Mouse (Mus musculus) embryonic facial prominence, embryonic 10.5 days (tissue): Measurements from ENCODE around the gene Trank1. TPM values are rescaled to one million over a fixed set of nuclear protein-coding genes. Genes with fewer than 3 reads are reported as not detected.

Experiments
- DNase-seq: peaks from one replicate; pipeline ENCODE4 v3.0.0-alpha.2; 2017; ENCODE audit warnings: low spot score
- H3K27ac ChIP-seq: fragments of 300-500 bp; sonication (generic); replicated peaks from 2 replicates; pipeline ENCODE4 v1.5.1; 2016; ENCODE audit warnings: mild to moderate bottlenecking
- H3K27me3 ChIP-seq: fragments of 300-500 bp; sonication (generic); replicated peaks from 2 replicates; pipeline ENCODE4 v1.6.1; 2016; ENCODE audit warnings: low read depth, mild to moderate bottlenecking; ENCODE audit not compliant: poor library complexity, severe bottlenecking
- H3K36me3 ChIP-seq: fragments of 300-500 bp; sonication (generic); replicated peaks from 2 replicates; pipeline ENCODE4 v1.6.1; 2016; ENCODE audit warnings: mild to moderate bottlenecking, moderate library complexity
- H3K4me1 ChIP-seq: fragments of 300-500 bp; sonication (generic); 2 replicates; pipeline ENCODE4 v1.6.1; 2016
- H3K4me3 ChIP-seq: fragments of 300-500 bp; sonication (generic); 2 replicates; pipeline ENCODE4 v1.5.1; 2016; ENCODE audit warnings: mild to moderate bottlenecking, moderate library complexity
- H3K9me3 ChIP-seq: fragments of 300-500 bp; sonication (generic); 2 replicates; pipeline ENCODE4 v1.6.1; 2016; ENCODE audit warnings: mild to moderate bottlenecking
- WGBS: fragments of 180-500 bp; shearing (Covaris S2); methylation state at CpG from one replicate; pipeline ENCODE4 v1.1.7; 2016; 5-methylcytosine and 5-hydroxymethylcytosine counted together
- polyA plus RNA-seq: library from polyadenylated mRNA; unstranded; fragments of >200 nt; fragmentation: Nextera tagmentation; extraction: Ambion mirVana; gene quantifications from 2 replicates; pipeline ENCODE4 v1.2.1, GENCODE M21; 2016

The Trank1 gene
- polyA plus RNA-seq, 1 experiment from 2014 or later, result 0.09 TPM

DNA sequence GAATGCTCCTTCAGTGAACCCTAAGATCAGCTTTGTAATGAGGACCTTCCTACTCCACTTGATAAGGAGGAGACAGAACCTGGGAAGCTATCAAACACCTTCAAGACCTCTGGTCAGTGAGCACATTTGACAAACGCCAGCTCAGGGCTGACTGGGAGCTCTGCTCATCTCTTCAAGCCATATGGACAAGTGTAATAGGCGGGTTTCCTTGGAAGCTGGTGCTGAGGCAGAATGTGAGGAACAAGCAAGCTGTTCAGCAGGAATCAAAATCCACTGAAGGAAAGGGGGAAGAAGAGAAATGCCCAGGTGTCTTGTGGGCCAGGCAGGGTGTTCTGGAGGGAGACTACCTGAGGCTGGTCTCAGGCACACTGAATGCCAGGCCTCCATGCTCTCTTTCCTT lies 110.3 kb downstream of the Trank1 start:
- no peak overlapping the region for H3K27ac ChIP-seq
- no peak for DNase-seq
- peaks cover 4% of the 10 kb centered on the region; the same call in 1 of the 2 replicates for H3K4me1 ChIP-seq
- no peaks in the 10 kb centered on the region for H3K27me3 ChIP-seq
- 80% methylated on average over 2 of the region's 2 CpGs for WGBS
- no peaks in the 10 kb centered on the region for H3K36me3 ChIP-seq
- H3K9me3 ChIP-seq, result no peaks in the 10 kb centered on the region
- no peak overlapping the region for H3K4me3 ChIP-seq

DNA sequence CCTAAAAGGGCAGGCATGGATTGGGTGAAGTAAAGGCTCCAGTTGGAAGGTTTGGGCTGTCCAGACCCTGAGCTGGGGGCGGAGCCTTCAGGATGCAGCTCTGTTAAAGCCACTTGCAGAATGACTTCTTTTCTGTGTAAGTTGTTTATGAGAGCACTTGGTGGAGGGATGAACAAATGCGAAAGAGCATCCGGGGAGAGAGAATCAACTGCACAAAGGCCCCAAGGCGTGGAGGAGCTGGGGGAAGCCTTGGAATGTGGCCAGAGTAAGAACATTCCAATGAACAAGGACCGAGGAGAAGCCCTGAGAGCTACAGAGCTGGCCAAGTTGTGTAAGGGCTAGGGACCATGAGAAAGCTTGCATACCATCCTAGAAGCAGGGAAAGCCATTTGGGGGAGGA lies 111.0 kb downstream of the Trank1 start:
- no peak overlapping the region for H3K27ac ChIP-seq
- 70% methylated on average over 5 of the region's 5 CpGs for WGBS

DNA sequence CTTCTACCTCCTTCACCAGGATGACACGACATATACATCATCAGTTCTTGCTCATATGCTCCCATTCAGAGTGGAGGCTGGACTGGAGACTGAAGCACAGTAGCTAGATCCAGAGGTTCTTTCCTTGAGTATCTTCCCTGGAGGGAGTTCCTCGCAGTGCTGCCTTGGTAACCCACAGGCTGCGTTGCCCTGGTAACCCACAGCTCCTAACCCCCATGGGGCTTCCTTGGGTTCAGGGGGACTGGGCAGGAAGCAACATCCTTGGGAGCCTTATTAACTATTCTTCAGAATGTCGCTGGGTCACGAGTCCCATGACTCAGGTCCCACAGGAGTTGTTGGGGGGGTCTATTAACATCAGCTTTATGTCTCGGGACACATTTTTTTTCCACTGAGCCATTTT lies 113.6 kb downstream of the Trank1 start:
- H3K27me3 ChIP-seq, result no peaks in the 10 kb centered on the region
- 71% methylated on average over 6 of the region's 6 CpGs for WGBS
- DNase-seq, result no peak
- no peaks in the 10 kb centered on the region for H3K36me3 ChIP-seq
- H3K9me3 ChIP-seq, result no peaks in the 10 kb centered on the region
- H3K27ac ChIP-seq, result no peak overlapping the region
- peaks cover 4% of the 10 kb centered on the region; the same call in 1 of the 2 replicates for H3K4me1 ChIP-seq
- H3K4me3 ChIP-seq, result no peak overlapping the region

More for the DNA sequence above, 111.0 kb downstream of the Trank1 start:
- Histone ChIP-seq H3K9me3 (no peaks in the 10 kb centered on the region), H3K27me3 (no peaks in the 10 kb centered on the region), H3K4me1 (peaks cover 4% of the 10 kb centered on the region; the same call in 1 of the 2 replicates), H3K36me3 (no peaks in the 10 kb centered on the region), H3K4me3 (no peak overlapping the region)
- no peak for DNase-seq

DNA sequence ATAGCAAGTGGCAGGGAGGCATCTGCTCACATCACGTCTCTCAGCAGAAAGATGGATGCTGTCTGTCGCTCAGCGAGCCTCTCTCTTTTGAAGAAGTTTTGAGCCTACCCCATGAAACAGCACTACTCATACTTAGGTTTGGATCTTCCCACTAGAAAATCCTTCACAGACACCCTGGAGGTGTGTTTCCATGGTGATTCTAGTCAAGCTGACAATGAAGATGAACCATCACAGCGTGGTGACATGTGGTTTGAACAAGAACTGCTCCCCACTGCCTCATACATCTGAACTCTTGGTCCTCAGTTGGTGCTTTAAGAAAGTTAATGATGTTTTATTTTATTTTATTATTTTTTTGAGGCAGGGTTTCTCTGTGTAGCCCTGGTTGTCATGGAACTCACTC lies 114.4 kb downstream of the Trank1 start:
- H3K27ac ChIP-seq, result no peak overlapping the region
- DNase-seq, result no peak
- no peak overlapping the region for H3K4me3 ChIP-seq
- peaks cover 4% of the 10 kb centered on the region; the same call in 1 of the 2 replicates for H3K4me1 ChIP-seq
- no peaks in the 10 kb centered on the region for H3K36me3 ChIP-seq
- 87% methylated on average over 4 of the region's 4 CpGs for WGBS
- H3K27me3 ChIP-seq, result no peaks in the 10 kb centered on the region
- H3K9me3 ChIP-seq, result no peaks in the 10 kb centered on the region

DNA sequence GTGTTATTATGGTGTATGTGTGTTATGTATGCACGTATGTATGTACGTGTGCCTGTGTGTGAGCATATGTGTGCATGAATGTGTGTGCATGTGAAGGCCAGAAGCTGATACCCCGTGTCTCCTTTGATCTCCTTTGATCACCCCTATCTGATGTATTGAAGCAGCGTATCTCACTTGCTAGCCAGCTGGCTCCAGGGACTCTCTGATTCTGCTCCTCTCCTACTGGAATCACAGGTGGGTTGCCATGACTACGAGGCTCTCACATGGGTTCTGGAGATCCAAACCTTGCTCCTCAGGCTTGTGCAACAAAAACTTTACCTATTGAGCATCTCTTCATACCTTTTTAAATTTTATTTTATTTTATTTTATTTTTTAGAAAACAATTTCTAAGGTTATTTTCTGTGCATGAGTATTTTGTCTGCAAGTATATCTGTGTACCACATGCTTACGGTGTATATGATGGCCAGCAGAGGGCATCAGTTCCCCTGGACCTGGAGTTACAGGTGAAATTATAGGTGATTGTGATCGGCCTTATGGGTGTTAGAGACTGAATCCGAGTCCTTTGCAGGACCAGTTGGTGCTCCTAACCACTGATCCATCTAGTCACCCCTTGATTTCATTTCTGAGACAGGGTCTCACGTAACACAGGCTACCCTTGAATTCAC lies 116.5 kb downstream of the Trank1 start:
- Histone ChIP-seq H3K4me1 (peaks cover 4% of the 10 kb centered on the region; the same call in 1 of the 2 replicates), H3K9me3 (no peaks in the 10 kb centered on the region), H3K4me3 (no peak overlapping the region), H3K27me3 (no peaks in the 10 kb centered on the region), H3K27ac (no peak overlapping the region), H3K36me3 (no peaks in the 10 kb centered on the region)
- DNase-seq, result no peak
- 85% methylated on average over 9 of the region's 9 CpGs for WGBS

DNA sequence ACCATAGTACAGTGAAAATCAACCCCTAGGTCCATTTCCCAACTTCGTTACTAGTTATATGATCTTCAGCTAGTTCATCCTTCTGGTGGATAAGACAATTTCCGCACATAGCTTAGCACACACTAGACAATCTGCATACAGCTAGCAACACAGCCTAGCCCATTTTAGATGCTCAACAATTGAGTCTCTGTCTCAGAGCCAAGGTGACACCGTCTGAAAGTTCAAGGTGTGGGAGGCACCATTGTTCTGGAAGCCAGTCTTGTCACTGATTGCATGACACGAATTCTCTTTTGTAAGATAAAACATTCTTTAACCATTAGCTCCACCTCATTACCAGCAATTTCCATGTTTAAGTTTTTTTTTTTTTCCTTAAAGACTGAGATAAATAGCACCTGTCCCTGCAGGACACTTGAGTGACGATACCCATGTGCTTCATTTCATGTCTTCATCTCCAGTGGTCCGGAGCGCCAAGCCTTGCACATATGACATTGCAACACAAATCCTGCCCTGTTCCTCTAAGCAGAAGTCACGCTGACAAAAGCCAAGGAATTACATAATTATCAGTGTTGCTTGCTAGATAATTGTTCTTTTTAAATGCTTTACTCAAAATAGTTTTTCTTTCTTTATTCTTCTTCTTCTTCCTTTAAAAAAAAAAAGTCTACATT lies 117.3 kb downstream of the Trank1 start:
- Histone ChIP-seq H3K4me3 (no peak overlapping the region), H3K27me3 (no peaks in the 10 kb centered on the region), H3K36me3 (no peaks in the 10 kb centered on the region), H3K4me1 (peaks cover 4% of the 10 kb centered on the region; the same call in 1 of the 2 replicates), H3K9me3 (no peaks in the 10 kb centered on the region), H3K27ac (no peak overlapping the region)
- no peak for DNase-seq
- 80% methylated on average over 8 of the region's 8 CpGs for WGBS

DNA sequence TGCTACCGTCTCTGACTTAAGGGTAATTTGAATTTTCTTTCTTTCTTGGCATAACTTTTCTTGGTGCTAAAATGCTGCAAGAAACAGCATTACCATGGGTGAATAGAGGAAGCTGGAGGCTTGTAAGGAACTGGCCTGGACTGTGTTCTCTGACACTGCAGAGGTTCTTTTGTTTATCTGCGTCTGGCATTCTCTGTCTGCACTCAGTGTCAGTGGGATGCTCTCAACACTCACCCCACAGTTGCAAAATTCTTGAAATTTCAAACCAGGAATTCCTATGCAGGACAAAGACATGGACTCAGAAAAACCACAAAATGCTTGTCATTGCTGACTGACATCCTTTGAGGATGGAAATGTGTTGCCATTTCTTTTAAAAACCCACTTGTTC lies 117.8 kb downstream of the Trank1 start:
- peaks cover 4% of the 10 kb centered on the region; the same call in 1 of the 2 replicates for H3K4me1 ChIP-seq
- no peaks in the 10 kb centered on the region for H3K9me3 ChIP-seq
- H3K4me3 ChIP-seq, result no peak overlapping the region
- 58% methylated on average over 2 of the region's 2 CpGs for WGBS
- no peaks in the 10 kb centered on the region for H3K27me3 ChIP-seq
- H3K36me3 ChIP-seq, result no peaks in the 10 kb centered on the region
- DNase-seq, result no peak
- H3K27ac ChIP-seq, result no peak overlapping the region

DNA sequence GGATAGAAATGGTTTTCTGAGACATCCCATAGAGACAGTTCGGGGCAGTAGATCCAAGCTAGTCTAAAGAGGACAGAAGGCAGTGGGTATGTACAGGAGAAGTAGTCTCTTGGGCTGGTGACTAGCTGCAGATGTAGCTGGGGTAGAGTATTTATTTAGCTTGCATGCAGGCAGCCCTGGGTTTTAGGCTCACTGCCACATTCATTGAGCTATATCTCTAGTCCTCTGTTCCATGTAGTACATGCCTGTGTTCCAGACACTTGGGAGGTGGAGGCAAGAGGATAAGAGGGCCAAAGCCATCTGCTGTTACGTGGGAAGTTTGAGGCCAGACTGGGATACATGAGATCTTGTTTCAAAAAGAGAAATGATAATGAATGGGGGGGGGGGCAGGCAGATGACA lies 123.9 kb downstream of the Trank1 start:
- Histone ChIP-seq H3K27ac (no peak overlapping the region), H3K9me3 (no peaks in the 10 kb centered on the region), H3K27me3 (peaks cover 38% of the 10 kb centered on the region), H3K4me1 (peaks cover 12% of the 10 kb centered on the region), H3K36me3 (no peaks in the 10 kb centered on the region), H3K4me3 (no peak overlapping the region)
- no peak for DNase-seq
- WGBS, result 82% methylated on average over 2 of the region's 2 CpGs

DNA sequence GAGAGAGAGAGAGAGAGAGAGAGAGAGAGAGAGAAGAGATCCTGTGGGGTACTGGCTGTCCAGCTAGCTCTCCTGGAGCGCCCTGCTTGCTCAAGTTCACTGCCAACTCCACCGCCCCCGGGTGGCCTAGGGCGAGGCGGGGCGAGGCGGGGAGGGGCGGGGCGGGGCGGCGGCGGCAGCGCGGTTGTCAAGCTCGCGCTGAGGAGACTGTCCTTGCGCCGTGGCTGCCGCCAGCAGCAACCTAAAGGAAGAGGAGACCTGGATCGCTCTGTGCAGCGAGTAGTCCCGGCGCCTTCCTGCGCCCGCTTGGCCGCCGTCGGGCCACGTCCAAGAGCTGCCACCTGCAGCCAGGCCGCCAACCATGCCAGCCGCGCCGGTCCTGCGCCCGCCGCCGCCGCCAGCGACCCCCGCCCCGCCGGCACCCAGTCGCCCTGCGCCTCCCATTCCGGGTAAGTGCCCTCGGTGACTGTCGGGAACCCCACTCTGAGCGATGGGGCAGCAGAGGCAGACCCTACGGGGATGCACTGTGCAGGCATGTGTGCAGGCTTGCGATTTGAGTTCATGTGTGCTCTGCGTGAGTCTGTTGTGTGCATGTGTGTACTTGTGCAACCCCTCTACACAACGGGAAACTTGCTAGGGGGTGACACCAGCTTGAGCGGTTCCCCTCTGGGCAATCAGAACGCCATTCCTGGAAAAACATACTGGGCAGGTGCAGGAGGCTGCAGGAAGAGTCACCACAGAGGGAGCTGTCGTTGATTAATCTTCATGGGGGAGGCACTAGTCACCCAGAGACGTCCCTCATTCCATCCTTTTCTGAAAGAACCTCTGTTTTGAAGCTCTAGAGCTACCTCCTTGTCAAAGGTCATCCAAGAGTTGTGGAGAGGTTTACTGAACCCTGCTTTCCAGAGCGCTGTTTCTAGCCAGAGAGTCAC lies 127.6 kb downstream of the Trank1 start, which contains the start of gene Dclk3:
TSS of gene Dclk3 (plus strand) at position 178 of the 932 bp plus-strand sequence.
- Histone ChIP-seq H3K4me3 (peak within 1 kb of the TSS; percentile 64), H3K9me3 (no peaks in the 10 kb centered on the region), H3K36me3 (no peaks in the 10 kb centered on the region), H3K27ac (peak within 1 kb of the TSS; percentile 24; the same call in 1 of the 2 replicates), H3K27me3 (peaks cover 55% of the 10 kb centered on the region), H3K4me1 (peaks cover 16% of the 10 kb centered on the region)
- peak; percentile 69 for DNase-seq
- 5% methylated on average over 57 of the region's 57 CpGs for WGBS

DNA sequence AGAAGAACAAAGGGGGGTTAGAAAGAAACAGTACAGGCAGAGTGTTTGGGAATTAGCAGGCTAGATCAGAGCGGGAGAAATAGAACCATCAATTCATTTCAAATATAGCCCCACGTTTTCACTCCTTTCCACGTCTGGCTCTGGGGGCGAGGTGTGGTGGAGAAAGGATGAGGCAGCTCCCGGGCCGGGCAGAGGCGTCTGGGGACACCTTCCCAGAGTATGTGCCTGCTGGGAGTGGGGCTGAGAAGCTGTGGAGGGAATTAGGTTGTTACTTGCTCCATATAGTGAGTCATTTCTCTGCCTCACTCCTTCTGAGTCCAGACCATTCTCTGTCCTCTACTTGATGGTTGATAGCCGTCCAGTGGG lies 128.3 kb downstream of the Trank1 start:
- Histone ChIP-seq H3K36me3 (no peaks in the 10 kb centered on the region), H3K27me3 (peaks cover 55% of the 10 kb centered on the region), H3K27ac (no peak overlapping the region), H3K4me1 (peaks cover 16% of the 10 kb centered on the region), H3K4me3 (no peak overlapping the region), H3K9me3 (no peaks in the 10 kb centered on the region)
- WGBS, result 55% methylated on average over 8 of the region's 8 CpGs
- no peak for DNase-seq

DNA sequence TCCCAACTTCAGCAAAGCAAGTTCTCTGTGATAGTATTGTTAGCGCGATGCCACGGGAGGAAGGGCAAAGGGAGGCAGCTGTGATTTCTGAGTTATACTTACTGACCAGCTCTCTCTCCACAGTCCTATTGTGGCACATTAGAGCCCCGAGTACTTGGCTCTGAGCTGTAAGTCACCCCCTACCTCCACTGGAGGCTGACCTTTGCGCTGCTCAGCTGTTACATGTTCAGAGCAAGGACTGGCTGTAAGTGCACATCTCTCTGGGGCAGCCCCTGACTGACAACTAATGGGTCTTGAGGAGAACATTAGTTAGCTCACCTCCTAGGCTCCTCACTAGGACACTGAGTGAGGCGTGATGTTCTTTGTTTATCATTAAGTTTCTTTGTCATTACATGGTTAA lies 128.9 kb downstream of the Trank1 start:
- H3K27ac ChIP-seq, result no peak overlapping the region
- 86% methylated on average over 6 of the region's 6 CpGs for WGBS
- H3K36me3 ChIP-seq, result no peaks in the 10 kb centered on the region
- no peak for DNase-seq
- H3K9me3 ChIP-seq, result no peaks in the 10 kb centered on the region
- peaks cover 16% of the 10 kb centered on the region for H3K4me1 ChIP-seq
- H3K27me3 ChIP-seq, result peaks cover 55% of the 10 kb centered on the region
- H3K4me3 ChIP-seq, result no peak overlapping the region

DNA sequence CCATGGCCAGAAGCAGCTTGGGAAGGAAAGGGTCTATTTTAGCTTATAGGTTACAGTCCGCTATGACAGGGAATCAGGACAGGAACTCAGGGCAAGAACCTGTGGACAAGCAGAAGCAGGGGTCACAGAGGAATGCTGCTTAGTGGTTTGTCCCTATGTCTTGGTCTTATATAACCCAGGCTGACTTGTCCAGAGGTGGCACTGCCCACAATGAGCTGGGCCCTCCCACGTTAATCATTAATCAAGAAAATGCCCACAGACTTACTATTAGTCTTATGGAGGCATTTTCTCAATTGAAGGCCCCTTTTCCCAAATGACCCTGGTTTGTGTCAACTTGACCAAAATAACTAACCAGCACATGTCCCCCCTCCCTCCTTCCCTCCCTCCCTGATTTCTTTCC lies 129.6 kb downstream of the Trank1 start:
- peaks cover 55% of the 10 kb centered on the region for H3K27me3 ChIP-seq
- no peaks in the 10 kb centered on the region for H3K36me3 ChIP-seq
- no peak for DNase-seq
- H3K9me3 ChIP-seq, result no peaks in the 10 kb centered on the region
- H3K27ac ChIP-seq, result no peak overlapping the region
- peaks cover 16% of the 10 kb centered on the region for H3K4me1 ChIP-seq
- 92% methylated on average over 2 of the region's 2 CpGs for WGBS
- H3K4me3 ChIP-seq, result no peak overlapping the region
